Mouse (Mus musculus): ENCODE data around the gene Actb.

Actb gene

DNA sequence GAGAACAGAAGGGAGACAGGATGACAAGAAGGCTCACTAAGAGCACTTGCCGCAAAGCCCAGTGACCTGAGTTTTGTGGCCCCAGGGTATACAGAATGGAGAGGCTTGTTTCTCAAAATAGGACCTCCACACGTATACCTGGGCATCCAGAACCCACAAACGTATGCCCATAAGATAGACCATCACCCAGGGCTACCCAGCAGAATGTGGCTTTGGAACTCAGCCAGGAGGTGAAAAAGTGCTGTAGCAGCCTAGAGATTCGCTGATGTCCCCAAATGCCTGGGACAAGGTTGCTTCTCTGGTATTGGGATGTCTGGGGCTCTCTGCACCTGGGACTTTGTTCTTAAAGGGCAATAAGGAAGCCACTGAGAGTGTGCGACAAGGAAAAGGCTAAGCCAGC lies 15.7 kb upstream of the Actb start:
- no peak for DNase-seq (ENCODE audit: extremely low spot score)

DNA sequence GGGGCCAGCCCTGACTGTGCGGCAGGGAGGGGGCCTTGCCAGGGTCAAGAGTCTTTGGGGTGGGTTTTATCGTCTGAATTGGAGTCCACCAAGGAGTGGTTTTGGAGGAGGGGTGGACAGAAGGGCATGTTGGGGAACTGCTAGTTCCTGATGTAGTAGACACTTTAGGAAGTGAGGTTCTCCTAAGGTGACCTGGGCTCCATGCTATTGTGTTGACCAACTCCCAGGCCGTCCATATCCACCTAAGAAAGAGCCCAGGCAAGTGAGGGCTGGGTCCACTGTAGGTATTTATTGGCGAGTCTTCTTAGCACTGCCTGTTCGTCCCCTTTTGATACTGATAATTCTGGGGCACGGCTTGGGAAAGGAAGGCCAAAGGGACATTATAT lies 14.5 kb upstream of the Actb start:
- no peak for DNase-seq (ENCODE audit: extremely low spot score)

DNA sequence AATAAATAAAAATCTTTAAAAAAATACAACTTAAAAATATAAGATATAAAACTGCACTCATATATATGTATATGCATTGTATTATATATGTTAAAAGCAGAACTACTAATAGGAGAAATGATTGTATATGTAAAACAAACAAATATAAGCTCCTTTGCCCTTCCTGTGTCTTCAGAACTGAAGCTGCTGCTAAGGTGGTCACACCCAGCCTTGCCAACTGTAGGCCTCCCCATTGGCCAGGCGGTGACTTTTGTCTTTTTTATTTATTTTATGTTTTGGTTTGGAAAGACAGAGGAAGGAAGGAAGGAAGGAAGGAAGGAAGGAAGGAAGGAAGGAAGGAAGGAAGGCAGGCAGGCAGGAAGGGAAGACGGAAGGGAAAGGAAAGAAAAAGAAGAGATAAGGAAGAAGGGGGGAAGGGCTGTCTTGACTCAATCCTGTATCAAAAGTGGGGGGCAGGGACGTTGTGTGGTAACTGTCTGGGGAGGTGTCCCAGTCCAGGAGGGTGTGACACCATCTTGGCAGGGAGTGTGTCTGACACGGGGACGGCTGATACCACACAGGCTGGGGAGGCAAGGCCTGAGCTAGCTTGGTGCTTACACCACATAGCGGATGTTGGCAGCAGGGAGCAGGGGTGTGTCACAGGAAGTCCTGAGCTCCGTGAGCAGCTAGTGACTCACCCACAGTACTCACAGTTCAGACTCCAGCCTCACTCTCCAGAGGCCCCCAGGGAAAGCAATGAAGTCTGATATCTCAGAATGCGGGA lies 13.9 kb upstream of the Actb start:
- DNase-seq (ENCODE audit: extremely low spot score) = no peak

DNA sequence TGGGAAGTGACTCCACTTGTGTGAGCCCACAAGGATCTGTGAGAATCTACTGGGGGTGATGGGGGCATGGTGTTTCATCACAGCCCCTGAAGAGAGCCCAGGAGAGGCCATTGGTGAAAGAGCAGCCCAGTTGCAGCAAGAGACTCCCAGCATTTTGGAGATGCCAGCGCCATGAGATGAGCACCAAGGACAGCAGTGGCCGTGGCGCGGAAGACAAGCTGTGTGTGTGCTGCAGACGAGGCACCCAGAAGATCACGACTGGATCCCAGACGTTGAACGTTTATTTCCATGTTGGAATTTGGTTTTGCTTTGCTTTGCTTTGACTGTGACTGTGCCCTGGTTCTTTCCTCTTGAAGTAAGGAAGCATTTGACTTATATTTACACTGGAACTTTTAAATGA lies 10.8 kb upstream of the Actb start:
- DNase-seq (ENCODE audit: extremely low spot score) = no peak

DNA sequence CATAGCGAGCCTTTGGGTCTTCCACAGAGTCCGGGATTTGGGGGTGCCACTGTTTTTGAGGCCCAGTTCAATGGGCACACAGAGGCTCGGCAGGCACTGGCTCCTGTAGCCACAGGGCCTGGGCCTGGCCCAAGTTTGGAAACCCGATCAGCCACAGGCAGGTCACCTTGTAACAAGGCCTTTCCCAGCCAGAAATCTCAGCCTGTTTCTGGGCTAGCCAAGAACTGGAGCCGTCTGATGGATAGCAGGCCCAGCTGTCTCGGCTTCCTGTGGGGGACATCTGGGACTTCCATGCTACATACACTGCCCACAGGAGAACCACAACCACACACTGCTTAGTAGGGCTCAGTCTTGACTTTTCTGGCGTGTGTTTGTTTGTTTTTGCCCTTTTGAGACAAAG lies 10.0 kb upstream of the Actb start:
- DNase-seq (ENCODE audit: extremely low spot score) = no peak

DNA sequence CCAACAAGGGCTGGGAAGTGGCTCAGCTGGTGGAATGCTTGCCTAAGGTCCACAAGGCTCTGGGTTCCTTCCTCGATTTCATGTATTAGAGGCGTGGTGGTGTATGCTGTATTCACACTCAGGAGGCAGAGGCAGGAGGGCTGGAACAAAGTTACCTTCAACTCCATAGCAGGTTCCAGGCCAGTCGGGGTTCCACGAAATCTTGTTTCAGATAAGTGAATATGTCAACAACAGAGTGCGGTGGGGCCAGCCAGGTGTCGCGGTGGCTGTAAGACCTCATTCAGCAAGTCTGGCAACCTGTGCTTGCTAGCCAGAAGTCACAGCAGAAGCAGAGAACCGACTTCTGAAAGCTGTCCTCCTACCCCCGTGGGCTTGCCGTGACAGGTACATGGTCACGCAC lies 8.7 kb upstream of the Actb start:
- no peak for DNase-seq (ENCODE audit: extremely low spot score)

DNA sequence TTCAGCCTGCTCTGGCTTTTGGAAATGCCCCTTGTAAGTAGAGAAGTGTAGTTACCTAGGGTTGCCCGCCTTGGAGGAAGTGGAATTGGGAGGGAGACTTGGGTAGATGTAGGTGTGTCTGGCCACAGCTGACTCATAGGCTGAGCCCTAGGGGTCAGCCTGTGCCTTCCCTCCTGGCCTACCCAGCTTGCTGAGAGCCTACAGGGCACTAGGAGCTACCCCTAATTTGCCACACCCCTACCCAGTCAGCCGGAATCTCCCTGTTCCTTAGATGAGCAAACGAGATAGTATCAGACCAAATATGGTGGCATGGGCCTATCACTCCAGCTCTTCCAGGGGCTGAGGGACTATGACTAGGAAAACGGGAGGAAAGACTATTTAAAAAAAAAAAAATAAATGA lies 6.2 kb upstream of the Actb start:
- no peak for DNase-seq (ENCODE audit: extremely low spot score)

DNA sequence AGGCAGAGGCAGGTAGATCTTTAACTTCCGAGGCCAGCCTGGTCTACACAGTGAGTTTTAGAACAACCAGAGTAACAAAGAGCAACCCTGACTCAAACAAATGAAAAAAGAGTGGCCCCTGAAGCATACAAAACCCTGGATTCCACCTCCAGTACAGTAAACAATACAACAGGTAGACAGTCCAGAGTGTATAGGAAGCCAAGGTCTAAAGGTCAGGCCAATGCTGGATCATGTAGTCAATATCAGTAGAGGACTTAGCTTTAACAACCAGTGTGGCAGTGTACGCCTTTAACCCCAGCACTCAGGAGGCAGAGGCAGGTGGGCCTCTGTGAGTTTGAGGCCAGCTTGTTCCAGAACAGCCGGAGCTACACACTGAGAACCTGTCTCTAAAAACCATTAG lies 5.8 kb upstream of the Actb start:
- no peak for DNase-seq (ENCODE audit: extremely low spot score)

DNA sequence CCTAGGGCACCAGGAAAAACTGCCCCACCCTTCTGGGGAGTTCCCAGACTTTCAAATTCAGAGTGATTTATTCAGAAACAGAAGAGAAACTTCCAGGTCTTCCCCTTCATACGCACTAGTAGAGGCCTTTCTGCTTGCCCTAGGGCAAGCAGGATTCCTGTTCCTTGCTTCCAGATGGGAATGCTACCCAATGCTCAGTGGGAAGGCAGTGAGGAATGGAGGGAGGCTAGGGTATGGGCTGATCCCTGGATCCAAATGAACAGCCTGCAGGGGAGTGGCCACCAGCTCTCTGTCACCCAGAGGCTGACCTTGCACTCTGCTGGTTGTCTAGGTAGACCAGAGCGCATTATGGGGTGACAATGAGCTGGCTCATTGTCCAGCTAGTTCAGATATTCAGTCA lies 5.1 kb upstream of the Actb start:
- no peak for DNase-seq (ENCODE audit: extremely low spot score)

DNA sequence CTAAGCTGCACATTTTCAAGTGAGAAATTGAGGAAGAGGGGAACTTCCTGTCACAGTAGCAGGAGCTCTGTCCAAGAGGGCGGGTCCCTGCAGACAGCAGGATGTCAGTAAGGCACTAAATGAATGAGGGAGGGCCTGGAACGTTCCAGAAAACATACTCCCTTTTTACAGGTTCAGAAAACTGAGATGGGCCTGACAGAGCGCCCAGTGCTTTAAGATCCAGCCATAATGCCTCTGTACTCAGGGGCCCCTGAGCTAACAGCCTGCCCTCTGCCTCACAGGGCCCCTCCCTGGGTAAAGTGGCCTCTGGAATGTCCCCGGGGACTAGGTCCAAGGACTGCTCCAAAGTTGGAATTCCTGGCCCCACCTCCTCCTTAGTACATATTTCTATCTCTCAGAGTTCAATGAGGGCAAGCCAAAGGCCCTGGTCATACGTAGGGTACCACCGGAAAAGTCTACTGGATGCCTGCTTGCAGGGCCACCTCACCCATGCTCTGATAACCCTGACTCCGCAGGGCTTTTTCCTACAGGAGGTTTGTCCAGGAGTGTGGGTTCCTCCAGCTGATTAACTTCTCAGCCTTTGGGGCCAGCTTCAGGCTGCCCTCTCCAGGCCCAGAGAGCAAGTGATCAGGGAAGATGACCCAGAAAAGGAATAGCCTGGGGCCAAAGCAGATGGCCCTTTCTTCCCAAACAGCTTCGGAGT lies 3.2 kb upstream of the Actb start:
- no peak for DNase-seq (ENCODE audit: extremely low spot score)

DNA sequence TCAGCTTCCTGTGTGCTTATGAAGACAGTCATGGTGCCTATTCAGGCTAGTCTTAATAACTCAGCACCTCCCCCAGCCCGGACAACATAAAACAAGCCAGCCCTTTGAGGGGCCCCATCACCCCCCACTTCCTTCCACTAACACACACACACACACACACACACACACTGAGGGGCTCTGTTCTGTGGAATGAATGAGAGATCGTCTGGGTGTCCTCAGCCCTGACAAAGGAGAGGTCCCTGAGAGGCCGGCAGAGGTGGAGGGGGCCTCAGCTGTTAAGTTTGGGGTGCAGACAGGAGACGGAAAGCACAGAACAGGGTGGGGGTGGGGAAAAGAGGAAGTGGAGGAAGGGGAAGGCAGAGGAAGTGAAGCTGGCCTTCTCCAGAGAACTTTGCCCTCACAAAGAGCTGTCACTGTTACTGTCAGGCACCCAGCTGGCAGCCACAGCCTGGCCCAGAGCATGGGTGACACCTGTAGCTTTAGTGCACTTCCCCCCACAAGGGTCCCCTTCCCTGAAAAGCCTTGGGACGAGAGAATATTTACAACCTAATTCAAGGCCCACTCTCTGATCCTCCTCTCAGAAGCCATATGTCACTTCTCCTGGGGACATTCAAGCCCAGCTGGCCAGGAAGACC lies 2.5 kb upstream of the Actb start:
- DNase-seq (ENCODE audit: extremely low spot score) = no peak

DNA sequence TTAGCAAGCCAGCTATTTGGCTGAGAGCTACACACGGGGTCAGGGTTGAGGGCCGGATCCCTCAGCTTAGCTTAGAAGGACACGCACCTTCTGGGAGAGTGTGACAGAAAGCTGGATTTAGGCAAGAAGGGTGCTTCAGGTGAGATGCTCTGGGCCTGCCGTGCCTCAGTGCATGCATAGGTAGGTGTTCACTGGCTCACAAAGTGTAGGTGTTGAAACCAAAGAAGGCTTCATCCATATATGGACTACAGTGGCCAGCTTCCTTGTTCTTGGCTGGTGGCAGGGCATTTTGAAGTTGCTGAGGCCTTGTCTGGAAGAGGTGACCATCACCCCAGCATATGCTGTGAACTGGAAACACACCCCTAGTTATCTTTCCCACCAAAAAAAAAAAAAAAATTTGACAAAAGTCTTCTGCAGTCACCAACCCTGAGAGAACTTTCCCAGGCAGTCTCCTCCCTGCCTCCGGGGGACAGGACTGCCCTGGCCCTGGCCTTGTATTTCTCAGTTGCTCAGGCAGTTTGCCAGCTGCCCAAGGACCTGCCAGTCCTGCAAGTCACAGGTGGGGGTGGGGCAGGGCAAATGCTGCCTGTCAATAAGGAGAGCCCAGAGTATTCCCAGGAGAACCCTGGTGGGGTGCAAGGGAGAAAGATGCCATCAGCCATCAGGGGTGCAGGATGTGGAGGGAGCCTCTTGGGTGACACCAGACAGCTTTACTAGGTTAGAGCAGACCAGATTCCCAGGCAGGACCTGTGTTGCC lies 1.4 kb upstream of the Actb start:
- no peak for DNase-seq (ENCODE audit: extremely low spot score)

DNA sequence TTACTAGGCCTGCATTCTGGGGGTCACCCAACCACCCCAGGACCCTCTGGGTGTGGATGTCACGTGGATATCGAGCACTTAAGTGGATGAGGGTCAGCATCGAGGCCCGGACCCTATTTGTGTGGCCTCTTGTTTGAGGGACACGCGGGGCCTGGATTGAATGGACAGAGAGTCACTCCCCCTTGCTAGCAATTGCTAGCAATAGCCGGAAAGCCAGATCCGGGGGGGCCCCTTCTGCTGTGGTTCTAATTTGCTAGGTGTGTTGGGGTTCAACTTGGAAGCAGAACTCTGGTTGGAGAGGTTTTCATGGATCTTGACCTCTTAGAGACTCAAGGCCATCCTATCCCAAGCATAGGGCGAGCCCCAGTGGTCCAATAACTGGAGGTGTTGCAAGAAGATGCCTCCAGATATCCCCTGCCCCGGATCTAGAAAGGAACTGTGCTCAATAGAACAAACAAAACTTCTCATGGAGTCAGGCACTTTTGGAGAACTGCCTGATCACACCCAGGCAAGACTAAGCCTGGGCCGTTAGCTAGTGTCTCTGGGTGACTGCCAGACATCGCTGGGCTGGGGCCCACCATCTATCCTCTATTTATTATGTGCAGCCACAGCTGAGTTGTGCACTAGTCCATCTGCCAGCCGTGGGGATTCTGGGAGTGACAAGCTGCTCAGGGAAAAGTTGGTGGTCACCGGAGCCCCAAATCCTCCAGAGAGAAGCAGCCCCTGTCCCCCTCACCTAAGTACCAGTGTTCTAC lies 671 bp upstream of the Actb start:
- peak; percentile 57 for DNase-seq (ENCODE audit: extremely low spot score)

DNA sequence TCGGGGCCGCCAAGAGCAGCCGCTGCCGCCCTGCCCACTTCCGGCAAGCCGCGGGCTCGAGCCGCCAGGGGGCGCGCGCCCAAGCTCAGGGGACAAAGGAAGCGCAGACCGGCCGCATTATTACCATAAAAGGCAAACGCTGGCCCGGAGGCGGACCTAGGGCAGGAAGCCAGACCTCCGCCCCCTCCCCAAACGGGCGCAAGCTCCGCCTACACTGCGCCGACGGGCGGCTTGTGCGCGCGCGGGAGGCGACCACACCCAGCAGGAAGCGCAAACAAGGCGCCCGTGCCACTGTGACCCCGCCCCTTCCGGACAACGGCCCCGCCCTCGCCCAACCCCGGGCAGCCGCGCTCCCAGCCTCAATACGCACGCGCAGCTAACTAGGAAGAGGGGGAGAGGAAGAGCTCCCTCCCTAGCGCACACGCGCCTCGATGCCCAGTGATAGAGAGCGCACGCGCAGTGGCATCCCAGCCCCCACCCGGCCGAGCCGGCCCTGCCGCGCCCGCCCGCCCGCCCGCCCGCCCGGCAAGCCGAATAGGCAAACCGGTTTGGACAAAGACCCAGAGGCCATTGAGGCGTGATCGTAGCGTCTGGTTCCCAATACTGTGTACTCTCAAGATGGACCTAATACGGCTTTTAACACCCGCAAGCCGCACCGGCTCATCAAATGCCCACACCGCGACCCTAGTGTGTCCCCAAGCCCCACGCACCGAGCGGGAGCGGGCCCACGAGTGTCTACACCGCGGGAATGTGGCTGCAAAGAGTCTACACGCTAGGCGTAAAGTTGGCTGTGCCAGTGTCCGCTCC lies 626 bp downstream of the Actb start:
- DNase-seq (ENCODE audit: extremely low spot score) = peak; percentile 100

DNA sequence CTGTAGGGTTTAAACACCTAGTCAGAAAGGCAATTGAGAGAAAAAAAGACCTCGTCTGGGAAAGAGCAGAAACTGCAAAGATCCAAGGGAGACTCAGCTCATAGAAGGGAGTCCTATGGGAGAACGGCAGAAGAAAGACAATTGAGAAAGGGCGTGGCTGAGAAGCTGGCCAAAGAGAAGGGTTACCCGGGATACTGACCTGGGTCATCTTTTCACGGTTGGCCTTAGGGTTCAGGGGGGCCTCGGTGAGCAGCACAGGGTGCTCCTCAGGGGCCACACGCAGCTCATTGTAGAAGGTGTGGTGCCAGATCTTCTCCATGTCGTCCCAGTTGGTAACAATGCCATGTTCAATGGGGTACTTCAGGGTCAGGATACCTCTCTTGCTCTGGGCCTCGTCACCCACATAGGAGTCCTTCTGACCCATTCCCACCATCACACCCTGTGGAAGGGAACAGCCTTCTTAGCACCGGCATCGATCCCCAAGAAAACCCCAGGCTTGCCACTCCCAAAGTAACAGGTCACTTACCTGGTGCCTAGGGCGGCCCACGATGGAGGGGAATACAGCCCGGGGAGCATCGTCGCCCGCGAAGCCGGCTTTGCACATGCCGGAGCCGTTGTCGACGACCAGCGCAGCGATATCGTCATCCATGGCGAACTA lies 1.4 kb downstream of the Actb start:
- DNase-seq (ENCODE audit: extremely low spot score) = no peak

DNA sequence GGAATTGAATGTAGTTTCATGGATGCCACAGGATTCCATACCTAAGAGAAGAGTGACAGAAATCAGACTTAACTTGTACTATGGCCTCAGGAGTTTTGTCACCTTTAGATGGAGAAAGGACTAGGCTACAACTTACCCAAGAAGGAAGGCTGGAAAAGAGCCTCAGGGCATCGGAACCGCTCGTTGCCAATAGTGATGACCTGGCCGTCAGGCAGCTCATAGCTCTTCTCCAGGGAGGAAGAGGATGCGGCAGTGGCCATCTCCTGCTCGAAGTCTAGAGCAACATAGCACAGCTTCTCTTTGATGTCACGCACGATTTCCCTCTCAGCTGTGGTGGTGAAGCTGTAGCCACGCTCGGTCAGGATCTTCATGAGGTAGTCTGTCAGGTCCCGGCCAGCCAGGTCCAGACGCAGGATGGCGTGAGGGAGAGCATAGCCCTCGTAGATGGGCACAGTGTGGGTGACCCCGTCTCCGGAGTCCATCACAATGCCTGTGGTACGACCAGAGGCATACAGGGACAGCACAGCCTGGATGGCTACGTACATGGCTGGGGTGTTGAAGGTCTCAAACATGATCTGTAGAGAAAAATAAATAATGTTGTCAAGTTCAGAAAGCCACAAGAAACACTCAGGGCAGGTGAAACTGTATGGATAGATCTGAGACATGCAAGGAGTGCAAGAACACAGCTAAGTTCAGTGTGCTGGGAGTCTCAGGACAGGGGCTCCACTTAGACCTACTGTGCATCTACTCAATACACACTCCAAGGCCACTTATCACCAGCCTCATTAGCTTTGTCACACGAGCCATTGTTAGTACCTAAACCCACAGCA lies 2.1 kb downstream of the Actb start:
- no peak for DNase-seq (ENCODE audit: extremely low spot score)

DNA sequence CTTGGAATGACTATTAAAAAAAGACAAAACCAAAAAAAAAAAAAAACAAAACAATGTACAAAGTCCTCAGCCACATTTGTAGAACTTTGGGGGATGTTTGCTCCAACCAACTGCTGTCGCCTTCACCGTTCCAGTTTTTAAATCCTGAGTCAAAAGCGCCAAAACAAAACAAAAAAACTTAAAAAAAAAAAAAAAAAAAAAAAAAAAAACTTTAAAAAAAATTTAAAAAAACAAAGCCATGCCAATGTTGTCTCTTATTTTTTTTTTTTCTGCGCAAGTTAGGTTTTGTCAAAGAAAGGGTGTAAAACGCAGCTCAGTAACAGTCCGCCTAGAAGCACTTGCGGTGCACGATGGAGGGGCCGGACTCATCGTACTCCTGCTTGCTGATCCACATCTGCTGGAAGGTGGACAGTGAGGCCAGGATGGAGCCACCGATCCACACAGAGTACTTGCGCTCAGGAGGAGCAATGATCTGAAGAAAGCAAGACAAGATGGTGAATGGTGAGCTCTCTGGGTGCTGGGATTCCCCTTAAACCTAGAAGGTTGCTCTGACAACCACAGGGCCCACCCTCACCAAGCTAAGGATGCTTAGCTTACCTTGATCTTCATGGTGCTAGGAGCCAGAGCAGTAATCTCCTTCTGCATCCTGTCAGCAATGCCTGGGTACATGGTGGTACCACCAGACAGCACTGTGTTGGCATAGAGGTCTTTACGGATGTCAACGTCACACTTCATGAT lies 2.9 kb downstream of the Actb start:
- no peak for DNase-seq (ENCODE audit: extremely low spot score)

DNA sequence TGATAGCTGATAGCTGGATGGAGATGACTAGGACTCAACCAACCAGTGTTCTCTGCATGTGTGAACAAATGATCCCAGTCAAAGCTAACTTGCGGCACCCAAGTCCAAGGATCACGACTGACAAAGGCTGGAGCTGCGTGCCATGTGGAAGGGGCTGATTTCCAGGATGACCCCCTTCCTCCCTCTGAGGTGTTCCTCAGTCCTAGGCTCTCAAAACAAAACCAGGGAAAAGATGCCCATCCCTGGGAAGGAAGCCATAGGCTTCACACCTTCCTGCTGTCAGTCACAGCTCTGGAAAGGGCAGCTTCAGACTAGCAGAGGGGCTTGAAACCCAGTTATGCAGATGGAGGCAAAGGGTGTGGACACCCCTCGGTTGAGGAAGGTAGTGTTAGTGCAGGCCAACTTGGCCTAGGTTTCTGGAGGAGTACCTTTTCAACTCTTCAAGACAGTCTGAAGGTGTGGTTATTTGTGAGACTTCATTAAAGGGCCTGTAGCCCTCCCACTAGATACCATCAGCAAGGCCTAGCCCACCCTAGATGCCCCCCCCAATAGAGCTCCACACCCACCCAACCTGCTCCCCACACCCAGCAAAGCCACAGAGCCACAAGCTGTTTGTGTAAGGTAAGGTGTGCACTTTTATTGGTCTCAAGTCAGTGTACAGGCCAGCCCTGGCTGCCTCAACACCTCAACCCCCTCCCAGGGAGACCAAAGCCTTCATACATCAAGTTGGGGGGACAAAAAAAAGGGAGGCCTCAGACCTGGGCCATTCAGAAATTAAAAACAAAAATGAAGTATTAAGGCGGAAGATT lies 3.8 kb downstream of the Actb start:
- DNase-seq (ENCODE audit: extremely low spot score) = peak; percentile 51
